Mouse (Mus musculus) forebrain, embryonic 10.5 days (tissue): Measurements from ENCODE around the gene Iqsec1. TPM values are rescaled to one million over a fixed set of nuclear protein-coding genes. Genes with fewer than 3 reads are reported as not detected.

ENCODE experiments used
- DNase-seq: peaks from one replicate; pipeline ENCODE4 v3.0.0-alpha.2; 2017; ENCODE audit warnings: low spot score; ENCODE audit errors: extremely low spot score
- H3K27ac ChIP-seq: fragments of 300-500 bp; sonication (generic); 2 replicates; pipeline ENCODE4 v1.5.1; 2016; ENCODE audit warnings: mild to moderate bottlenecking
- H3K27me3 ChIP-seq: fragments of 300-500 bp; sonication (generic); 2 replicates; pipeline ENCODE4 v1.6.1; 2016; ENCODE audit warnings: mild to moderate bottlenecking; ENCODE audit not compliant: poor library complexity, severe bottlenecking
- H3K36me3 ChIP-seq: fragments of 300-500 bp; sonication (generic); replicated peaks from 2 replicates; pipeline ENCODE4 v1.6.1; 2016; ENCODE audit warnings: mild to moderate bottlenecking, moderate library complexity
- H3K4me1 ChIP-seq: fragments of 300-500 bp; sonication (generic); 2 replicates; pipeline ENCODE4 v1.6.1; 2016
- H3K4me3 ChIP-seq: fragments of 300-500 bp; sonication (generic); 2 replicates; pipeline ENCODE4 v1.5.1; 2016; ENCODE audit warnings: mild to moderate bottlenecking, moderate library complexity
- H3K9me3 ChIP-seq: fragments of 300-500 bp; sonication (generic); 2 replicates; pipeline ENCODE4 v1.6.1; 2016; ENCODE audit warnings: mild to moderate bottlenecking, moderate library complexity
- WGBS: fragments of 180-500 bp; shearing (Covaris S2); methylation state at CpG from one replicate; pipeline ENCODE4 v1.1.7; 2016; 5-methylcytosine and 5-hydroxymethylcytosine counted together
- polyA plus RNA-seq: library from polyadenylated mRNA; unstranded; fragments of >200 nt; fragmentation: Nextera tagmentation; extraction: Ambion mirVana; gene quantifications from 2 replicates; pipeline ENCODE4 v1.2.1, GENCODE M21; 2016

Iqsec1 gene
- polyA plus RNA-seq, 1 experiment from 2014 or later: 8.7 TPM

DNA sequence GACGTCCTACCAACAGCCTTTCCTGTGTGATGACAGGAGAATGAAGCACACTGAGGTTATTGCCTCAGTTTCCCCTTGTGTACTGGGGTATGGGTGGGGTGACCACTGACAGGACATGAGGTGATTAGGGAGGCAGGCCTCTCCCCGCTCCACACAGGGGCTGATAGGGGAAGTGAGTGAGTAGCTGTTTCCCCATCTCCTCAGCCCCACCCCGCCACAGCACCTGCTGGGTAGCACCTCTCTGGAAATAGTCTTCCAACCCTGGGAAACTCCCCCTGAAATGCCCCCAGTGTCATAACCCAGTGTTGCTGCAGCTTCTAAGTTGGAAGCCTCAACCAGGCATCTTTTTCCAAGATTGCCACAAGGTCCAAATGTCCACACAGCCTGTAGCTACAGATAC, 236.9 kb downstream of the Iqsec1 start:
- 87% methylated on average over 3 of the region's 3 CpGs for WGBS
- no peaks in the 10 kb centered on the region for H3K27me3 ChIP-seq

DNA sequence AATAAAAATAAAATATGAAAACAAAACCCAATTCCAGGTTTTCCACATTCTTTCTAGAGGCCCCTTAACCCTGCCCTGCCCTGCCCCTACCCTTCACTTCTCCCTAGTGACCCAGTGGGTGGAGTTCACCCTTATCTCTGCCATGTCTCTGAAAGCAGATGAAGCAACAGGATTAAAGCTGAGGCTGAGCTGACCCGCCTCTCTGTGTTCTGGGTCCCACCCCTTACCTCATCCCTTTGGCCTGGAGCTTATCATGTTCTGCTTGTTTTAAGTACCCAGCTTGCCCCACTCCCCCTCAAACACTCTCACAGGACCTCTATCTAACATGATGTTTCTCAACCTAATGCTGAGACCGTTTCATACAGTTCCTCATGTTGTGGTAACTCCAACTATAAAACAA, 238.4 kb downstream of the Iqsec1 start:
- no peak overlapping the region for H3K27ac ChIP-seq
- H3K27me3 ChIP-seq: no peaks in the 10 kb centered on the region
- peaks cover 7% of the 10 kb centered on the region; the same call in 1 of the 2 replicates for H3K36me3 ChIP-seq
- H3K4me1 ChIP-seq: no peaks in the 10 kb centered on the region
- no peaks in the 10 kb centered on the region for H3K9me3 ChIP-seq
- no peak overlapping the region for H3K4me3 ChIP-seq
- 78% methylated on average over 2 of the region's 2 CpGs for WGBS
- no peak for DNase-seq

More for the DNA sequence above, 236.9 kb downstream of the Iqsec1 start:
- no peak for DNase-seq
- Histone ChIP-seq H3K4me1 (no peaks in the 10 kb centered on the region), H3K36me3 (peaks cover 7% of the 10 kb centered on the region; the same call in 1 of the 2 replicates), H3K27ac (no peak overlapping the region), H3K9me3 (no peaks in the 10 kb centered on the region), H3K4me3 (no peak overlapping the region)

DNA sequence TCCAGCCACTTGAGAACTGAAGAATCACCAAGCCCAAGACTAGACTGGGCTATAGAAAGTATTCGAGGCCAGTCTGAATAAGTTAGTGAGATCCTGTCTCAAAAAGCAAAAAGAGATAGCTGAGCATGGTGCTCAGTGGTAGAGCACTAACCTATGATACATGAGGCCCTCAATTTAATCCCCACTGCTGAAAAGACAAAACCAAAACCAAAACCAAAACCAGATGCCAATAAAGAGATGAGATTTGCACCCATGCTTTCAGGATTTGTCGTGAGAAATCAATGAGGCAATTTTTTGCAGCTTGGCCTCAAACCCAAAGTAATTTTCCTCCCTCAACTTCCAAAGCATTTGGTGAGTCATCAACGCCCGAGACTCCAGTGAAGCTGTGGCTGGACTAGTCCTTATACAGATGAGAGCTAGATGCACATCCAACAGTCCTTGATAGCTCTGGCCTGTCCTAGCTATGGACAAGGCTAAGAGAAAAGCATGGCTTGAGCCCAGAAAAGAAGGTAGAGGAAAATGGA, 239.0 kb downstream of the Iqsec1 start:
- Histone ChIP-seq H3K9me3 (no peaks in the 10 kb centered on the region), H3K4me1 (no peaks in the 10 kb centered on the region), H3K27ac (no peak overlapping the region), H3K4me3 (no peak overlapping the region), H3K36me3 (peaks cover 7% of the 10 kb centered on the region; the same call in 1 of the 2 replicates), H3K27me3 (no peaks in the 10 kb centered on the region)
- DNase-seq: no peak
- WGBS: 93% methylated on average over 4 of the region's 4 CpGs

DNA sequence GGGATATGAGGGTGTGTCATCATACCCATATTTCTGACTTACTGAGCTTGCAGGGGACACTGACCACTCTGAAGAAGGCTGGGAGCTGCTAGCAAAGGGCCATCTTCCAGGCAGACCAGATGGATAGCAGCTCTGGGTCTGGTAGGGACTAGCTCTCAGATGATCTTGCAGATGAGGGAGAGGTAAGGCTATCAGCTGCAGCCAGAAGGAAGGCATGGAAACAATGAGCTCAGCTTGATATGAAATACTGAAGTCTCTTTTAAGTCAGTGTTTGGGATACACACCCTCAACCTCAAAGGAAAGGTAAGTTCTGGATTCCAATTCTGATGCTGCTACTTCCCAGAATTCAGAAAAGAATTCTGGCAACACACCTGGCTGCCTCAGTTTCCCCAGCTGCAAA, 239.5 kb downstream of the Iqsec1 start:
- Histone ChIP-seq H3K27me3 (no peaks in the 10 kb centered on the region), H3K9me3 (no peaks in the 10 kb centered on the region), H3K4me3 (no peak overlapping the region), H3K27ac (no peak overlapping the region), H3K4me1 (no peaks in the 10 kb centered on the region), H3K36me3 (peaks cover 7% of the 10 kb centered on the region; the same call in 1 of the 2 replicates)
- DNase-seq: no peak

DNA sequence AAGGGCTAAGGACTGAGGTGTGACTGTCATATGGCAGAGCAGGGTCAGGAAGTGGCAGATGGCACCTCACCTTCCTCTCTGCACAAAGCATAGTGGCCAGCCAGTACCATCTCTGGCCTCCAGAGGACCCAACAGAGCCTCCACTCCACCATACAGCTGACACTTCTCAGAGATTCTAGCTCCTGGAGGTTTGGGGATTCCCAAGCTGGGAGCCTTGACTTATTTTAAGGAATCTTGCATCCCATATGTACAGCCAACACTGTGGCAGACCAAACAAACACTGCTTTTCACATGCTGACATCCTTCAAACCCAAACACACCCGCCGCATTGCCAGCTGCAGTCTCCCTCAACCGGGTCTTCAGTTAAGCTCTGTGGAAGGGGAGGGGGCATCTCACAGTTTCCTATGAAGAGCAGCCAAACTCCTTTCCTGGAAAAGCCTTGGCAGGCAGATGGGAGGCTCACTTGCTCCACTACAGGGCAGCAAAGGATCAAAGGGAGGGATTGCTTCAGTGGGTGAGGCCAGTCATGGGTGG, 242.1 kb downstream of the Iqsec1 start:
- whole genome bisulfite sequencing: 83% methylated on average over 3 of the region's 3 CpGs
- no peak overlapping the region for H3K27ac ChIP-seq
- peaks cover 7% of the 10 kb centered on the region; the same call in 1 of the 2 replicates for H3K36me3 ChIP-seq
- H3K27me3 ChIP-seq: no peaks in the 10 kb centered on the region
- peaks cover 2% of the 10 kb centered on the region; the same call in 1 of the 2 replicates for H3K4me1 ChIP-seq
- DNase-seq: no peak
- no peaks in the 10 kb centered on the region for H3K9me3 ChIP-seq
- no peak overlapping the region for H3K4me3 ChIP-seq

DNA sequence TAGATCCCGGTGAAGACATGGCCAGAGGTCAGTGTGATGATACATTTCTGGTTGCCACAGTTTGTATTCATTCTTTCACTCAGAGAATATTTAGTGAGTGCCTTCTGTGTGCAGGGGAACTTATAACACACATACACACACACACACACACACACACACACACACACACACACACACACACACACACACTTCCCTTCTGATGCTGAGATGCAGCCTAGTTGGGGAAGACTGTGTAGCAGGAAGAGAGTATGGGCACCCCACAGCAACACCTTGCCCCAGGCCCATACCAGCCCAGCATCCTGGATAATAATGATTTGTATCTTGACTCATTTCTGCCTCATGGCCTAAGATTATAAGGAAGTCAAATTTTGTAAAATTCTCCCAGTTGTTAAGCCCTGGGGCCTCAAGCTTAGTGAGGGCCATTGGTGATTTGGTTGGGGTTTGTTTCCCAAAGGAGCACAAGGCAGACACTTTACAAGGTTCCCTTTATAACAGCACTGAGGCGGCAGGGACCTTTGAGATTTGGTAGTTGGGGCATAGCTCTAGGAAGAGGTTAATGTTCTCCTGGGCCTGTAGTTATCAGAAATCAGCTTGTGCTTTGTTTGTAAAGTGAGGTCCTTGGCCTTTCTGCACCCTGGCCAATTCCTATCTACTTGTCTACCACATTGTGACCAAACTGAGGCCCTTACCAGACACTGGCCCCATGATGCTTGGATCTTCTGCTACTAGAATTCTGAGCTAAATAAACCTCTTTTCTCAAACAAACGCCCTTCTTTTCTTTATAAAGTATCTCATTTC, 242.9 kb downstream of the Iqsec1 start:
- H3K27me3 ChIP-seq: no peaks in the 10 kb centered on the region
- peaks cover 7% of the 10 kb centered on the region; the same call in 1 of the 2 replicates for H3K36me3 ChIP-seq
- peaks cover 3% of the 10 kb centered on the region; the same call in 1 of the 2 replicates for H3K4me1 ChIP-seq
- no peak overlapping the region for H3K4me3 ChIP-seq
- no peak for DNase-seq
- WGBS: 84% methylated on average over 3 of the region's 3 CpGs
- H3K9me3 ChIP-seq: no peaks in the 10 kb centered on the region
- H3K27ac ChIP-seq: no peak overlapping the region

DNA sequence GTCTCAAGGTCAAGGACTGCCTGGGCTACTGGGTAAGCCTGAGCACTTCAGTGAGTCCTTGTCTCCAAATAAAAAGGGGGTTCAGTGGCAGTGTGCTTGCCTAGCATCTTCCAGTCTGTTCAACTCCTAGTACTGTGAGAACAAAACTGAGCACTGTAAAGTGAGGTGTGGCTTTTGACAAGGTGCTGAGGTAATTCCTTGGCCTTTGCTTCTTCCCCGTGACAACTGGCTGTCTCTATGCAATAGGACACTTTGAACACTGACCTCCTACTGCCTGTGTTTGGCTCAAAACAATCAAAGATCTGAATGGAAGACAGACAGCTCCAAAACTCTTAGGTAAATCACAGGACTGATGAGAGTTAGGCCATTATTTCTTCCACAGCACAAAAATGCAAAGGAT, 246.0 kb downstream of the Iqsec1 start:
- H3K4me3 ChIP-seq: no peak overlapping the region
- H3K27ac ChIP-seq: no peak overlapping the region
- H3K9me3 ChIP-seq: no peaks in the 10 kb centered on the region
- no peak for DNase-seq
- 77% methylated on average over 1 of the region's 1 CpGs for WGBS
- H3K4me1 ChIP-seq: peaks cover 8% of the 10 kb centered on the region
- H3K36me3 ChIP-seq: no peaks in the 10 kb centered on the region
- no peaks in the 10 kb centered on the region for H3K27me3 ChIP-seq

DNA sequence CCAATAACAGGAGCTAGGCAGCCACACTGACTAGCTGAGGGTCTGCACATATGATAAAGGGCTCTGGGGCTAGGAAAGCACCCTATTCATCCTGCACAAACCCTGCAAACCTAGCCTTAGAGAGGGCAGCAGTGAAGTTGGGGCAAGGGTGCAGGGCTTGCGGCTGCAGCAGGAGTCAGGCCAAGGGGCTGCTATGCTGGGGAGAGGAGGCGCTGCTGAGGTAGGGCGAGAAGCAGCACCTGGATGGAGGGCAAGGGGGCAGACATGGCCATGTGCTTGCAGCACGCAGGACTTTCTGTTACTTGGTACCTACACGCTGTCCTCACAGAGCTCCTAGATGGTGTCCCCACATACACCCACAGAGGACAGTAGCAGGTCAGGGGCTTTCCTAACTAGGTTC, 246.8 kb downstream of the Iqsec1 start:
- H3K4me1 ChIP-seq: peaks cover 16% of the 10 kb centered on the region
- H3K4me3 ChIP-seq: no peak overlapping the region
- no peak overlapping the region for H3K27ac ChIP-seq
- no peak for DNase-seq
- H3K9me3 ChIP-seq: no peaks in the 10 kb centered on the region
- no peaks in the 10 kb centered on the region for H3K36me3 ChIP-seq
- WGBS: 92% methylated on average over 5 of the region's 5 CpGs
- no peaks in the 10 kb centered on the region for H3K27me3 ChIP-seq

DNA sequence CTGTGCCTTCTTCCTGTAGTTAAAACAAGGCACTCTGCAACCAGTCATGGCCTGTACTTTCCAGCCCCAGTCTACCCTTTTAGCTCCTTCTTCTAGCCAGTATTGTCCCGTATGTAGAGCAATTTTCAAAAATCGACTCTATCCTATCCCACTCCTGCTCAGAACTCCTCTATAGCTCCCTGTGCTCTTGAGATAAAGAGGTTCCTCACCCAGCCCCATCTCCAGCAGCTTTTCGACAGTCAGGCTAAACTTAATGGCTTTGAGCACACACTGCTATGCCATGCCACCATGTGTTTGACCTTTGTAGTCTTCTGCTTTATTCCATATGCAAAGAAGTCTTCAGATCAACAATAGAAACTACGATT, 247.4 kb downstream of the Iqsec1 start:
- 83% methylated on average over 4 of the region's 4 CpGs for WGBS
- Histone ChIP-seq H3K36me3 (no peaks in the 10 kb centered on the region), H3K4me3 (no peak overlapping the region)

DNA sequence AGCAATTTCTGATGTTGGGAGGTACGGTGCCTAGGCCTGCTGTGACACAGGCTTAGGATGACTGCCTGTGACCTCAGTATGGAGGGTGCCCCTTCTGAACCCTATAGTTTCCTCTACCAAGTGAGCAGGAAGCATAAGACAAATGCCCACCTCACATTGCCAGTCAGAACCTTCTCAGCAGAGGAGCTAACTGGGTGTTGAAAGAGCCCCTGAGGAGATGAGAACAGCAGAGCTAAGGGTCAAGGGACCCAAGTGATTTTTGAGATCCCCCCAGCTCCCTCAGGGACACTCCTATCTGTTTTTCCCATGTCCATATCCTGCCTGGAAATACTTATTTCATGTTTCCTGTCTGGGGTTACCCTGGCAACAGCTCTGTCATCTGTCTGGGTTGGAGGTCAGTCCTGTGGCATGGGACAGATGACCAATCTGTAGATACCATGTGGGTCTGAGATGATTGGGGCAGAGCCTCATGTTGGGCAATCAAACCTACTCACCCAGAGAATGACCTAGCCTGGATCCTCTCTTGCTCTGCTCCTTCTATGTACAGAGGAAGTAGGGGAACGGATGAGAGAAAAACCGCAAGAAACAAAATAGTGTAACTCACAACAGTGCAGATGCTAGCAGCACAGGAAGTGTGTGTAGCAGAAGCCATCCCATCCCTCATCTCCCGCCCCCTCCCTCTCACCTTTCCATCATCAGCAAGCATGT, 248.0 kb downstream of the Iqsec1 start:
- H3K36me3 ChIP-seq: no peaks in the 10 kb centered on the region
- H3K27ac ChIP-seq: no peak overlapping the region
- WGBS: 89% methylated on average over 4 of the region's 4 CpGs
- H3K4me3 ChIP-seq: no peak overlapping the region
- H3K9me3 ChIP-seq: no peaks in the 10 kb centered on the region
- peaks cover 28% of the 10 kb centered on the region for H3K4me1 ChIP-seq
- peaks cover 8% of the 10 kb centered on the region for H3K27me3 ChIP-seq
- DNase-seq: no peak

More for the DNA sequence above, 247.4 kb downstream of the Iqsec1 start:
- H3K9me3 ChIP-seq: no peaks in the 10 kb centered on the region
- peaks cover 2% of the 10 kb centered on the region; the same call in 1 of the 2 replicates for H3K27me3 ChIP-seq
- no peak for DNase-seq
- peaks cover 22% of the 10 kb centered on the region for H3K4me1 ChIP-seq
- no peak overlapping the region for H3K27ac ChIP-seq

DNA sequence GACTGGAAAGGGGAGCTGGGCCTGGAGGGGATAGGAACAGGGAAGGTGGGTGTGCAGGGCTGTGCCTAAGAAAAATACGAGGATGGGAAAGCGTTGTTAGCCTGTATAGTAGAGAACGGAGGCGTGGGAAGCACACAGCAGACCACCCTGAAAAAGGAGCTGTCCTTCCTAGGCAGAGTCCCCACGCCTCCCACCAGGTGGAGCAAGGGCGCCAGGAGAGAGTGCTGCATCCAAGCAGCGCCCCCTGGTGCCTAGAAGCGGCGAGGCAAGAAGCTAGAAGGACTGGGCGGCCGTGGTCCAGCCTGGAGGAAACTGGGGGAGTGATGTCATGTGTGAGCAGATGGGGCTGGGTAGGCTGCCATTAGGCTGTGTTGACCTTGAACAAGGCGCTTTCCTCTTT, 251.1 kb downstream of the Iqsec1 start:
- Histone ChIP-seq H3K9me3 (no peaks in the 10 kb centered on the region), H3K4me3 (peak overlapping the region; percentile 82), H3K27ac (peak overlapping the region; percentile 85; the same call in 1 of the 2 replicates), H3K36me3 (peaks cover 5% of the 10 kb centered on the region; the same call in 1 of the 2 replicates), H3K4me1 (peaks cover 38% of the 10 kb centered on the region), H3K27me3 (peaks cover 15% of the 10 kb centered on the region)
- DNase-seq: peak; percentile 90
- 1% methylated on average over 12 of the region's 12 CpGs for WGBS

DNA sequence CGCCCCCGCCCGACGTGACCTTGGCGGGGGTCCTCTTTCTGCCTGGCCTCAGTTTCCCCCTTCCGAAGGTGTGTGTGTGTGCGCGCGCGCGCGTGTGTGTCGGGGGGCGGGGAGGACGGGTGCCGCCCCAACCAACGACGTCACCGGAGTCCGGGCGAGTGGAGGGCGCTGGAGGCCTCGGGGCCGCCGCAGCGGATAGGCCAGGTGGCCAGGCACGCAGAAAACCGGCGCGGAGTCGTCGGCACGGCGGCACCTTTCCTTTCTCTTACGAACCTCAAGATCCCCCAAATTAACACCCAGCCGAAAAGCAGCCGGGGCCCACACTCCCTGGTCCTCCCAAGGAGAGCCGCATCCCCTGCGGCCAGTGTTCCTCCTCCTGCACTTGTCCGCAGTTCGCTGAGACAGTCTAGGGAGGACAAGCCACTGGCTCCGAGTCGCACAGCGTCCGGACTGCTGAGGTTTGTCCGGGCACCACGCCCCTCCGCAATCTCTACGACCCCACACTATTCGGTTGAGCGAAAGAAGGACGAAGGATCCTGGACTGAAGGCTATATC, 251.7 kb downstream of the Iqsec1 start:
- peak; percentile 65 for DNase-seq
- WGBS: under 1% methylated on average over 37 of the region's 52 CpGs
- Histone ChIP-seq H3K27me3 (peaks cover 15% of the 10 kb centered on the region), H3K27ac (peak overlapping the region; percentile 85), H3K9me3 (no peaks in the 10 kb centered on the region), H3K4me3 (peak overlapping the region; percentile 82), H3K4me1 (peaks cover 38% of the 10 kb centered on the region), H3K36me3 (peaks cover 5% of the 10 kb centered on the region; the same call in 1 of the 2 replicates)
